Mouse (Mus musculus) kidney, postnatal 36 days (tissue): ENCODE measurements around the gene Zbtb42.

Experiments
- DNase-seq, 2 experiments: peaks; one replicate each; pipeline ENCODE4 v3.0.0; 2021 to 2022; ENCODE audit warnings: mixed read lengths in 2 of 2

The Zbtb42 gene

GRCm38 (mm10) chr12:112678555-112679026 lies at the start of gene Zbtb42:
Gene Zbtb42, plus strand, starts transcription at chr12:112678828.
- DNase-seq: peak; percentile 73 to 85

- DNase-seq: peak; percentile 49 to 68
Measured at GRCm38 (mm10) chr12:112628928-112629721, 49.5 kb upstream of the Zbtb42 start.

- DNase-seq: no peak
Measured at GRCm38 (mm10) chr12:112630029-112630428, 48.6 kb upstream of the Zbtb42 start.

GRCm38 (mm10) chr12:112630796-112631195 lies 47.8 kb upstream of the Zbtb42 start:
- no peak for DNase-seq

- DNase-seq: no peak
Measured at GRCm38 (mm10) chr12:112631472-112631871, 47.2 kb upstream of the Zbtb42 start.

GRCm38 (mm10) chr12:112632084-112632777 lies 46.4 kb upstream of the Zbtb42 start:
- no peak for DNase-seq

- no peak for DNase-seq
Measured at GRCm38 (mm10) chr12:112632907-112633306, 45.7 kb upstream of the Zbtb42 start.

- DNase-seq: no peak
Measured at GRCm38 (mm10) chr12:112633686-112634085, 44.9 kb upstream of the Zbtb42 start.

- DNase-seq: no peak
Measured at GRCm38 (mm10) chr12:112639526-112639925, 39.1 kb upstream of the Zbtb42 start.

- no peak for DNase-seq
Measured at GRCm38 (mm10) chr12:112643126-112643525, 35.5 kb upstream of the Zbtb42 start.

- DNase-seq: peak; percentile 99
Measured at GRCm38 (mm10) chr12:112644180-112644854, 34.3 kb upstream of the Zbtb42 start, which contains the start of gene Siva1. Gene Siva1, plus strand, starts transcription at chr12:112644679.

- no peak for DNase-seq
Measured at GRCm38 (mm10) chr12:112644855-112645506, 33.6 kb upstream of the Zbtb42 start.

GRCm38 (mm10) chr12:112646139-112646538 lies 32.5 kb upstream of the Zbtb42 start:
- DNase-seq: no peak

GRCm38 (mm10) chr12:112648081-112648480 lies 30.5 kb upstream of the Zbtb42 start:
- DNase-seq: no peak

GRCm38 (mm10) chr12:112651778-112652439 lies 26.7 kb upstream of the Zbtb42 start:
- DNase-seq: no peak

GRCm38 (mm10) chr12:112653157-112653824 lies 25.3 kb upstream of the Zbtb42 start:
- DNase-seq: peak; percentile 88 to 95

- DNase-seq: no peak
Measured at GRCm38 (mm10) chr12:112654076-112654475, 24.6 kb upstream of the Zbtb42 start.

GRCm38 (mm10) chr12:112658619-112659018 lies 20.0 kb upstream of the Zbtb42 start:
- peak in 1 of 2 experiments; percentile 42 for DNase-seq

- peak; percentile 64 to 91 for DNase-seq
Measured at GRCm38 (mm10) chr12:112659109-112659508, 19.5 kb upstream of the Zbtb42 start.

GRCm38 (mm10) chr12:112660576-112661326 lies 17.9 kb upstream of the Zbtb42 start:
- DNase-seq: no peak

- DNase-seq: no peak
Measured at GRCm38 (mm10) chr12:112661327-112661605, 17.4 kb upstream of the Zbtb42 start.
